Mouse (Mus musculus): ENCODE results near the gene Nt5c3b.

The Nt5c3b gene

DNA sequence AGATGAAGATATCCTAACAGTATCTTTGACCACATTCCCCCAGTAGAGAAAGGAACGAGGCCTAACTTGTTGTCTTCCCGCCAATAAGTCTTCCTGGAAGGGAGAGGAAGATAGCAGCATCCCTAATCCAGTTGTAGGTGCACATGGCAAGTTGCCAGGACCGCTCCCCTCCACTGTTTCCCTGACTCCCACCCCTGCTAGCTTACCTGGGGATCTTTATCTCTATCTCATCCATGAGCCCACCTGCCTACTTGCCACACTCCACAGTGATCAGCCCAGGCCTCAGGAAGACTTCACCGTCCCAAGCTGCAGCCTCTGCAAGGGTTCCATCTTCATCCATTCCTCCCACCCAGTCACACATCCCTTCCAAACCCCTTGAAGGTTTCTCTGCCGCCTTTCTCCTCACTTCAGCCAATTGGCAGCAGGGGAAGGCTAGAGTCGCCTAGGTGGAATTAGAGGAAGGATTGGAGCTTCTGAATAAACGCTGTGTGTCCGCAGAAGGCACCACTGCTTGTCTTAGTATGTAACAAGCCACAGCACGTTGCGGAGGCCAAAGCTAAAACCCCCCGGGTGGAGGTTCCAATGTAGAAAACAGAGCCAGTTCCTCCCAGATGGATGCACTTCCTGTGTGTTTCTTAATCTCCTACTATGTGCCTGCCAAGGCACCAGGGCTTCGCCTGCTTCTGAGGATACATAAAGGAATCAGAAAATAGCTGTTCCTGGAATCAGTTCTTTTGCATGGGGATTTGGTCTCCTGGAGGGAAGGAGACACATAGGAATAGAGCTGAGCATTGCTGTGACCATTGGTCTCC lies 41.7 kb downstream of the Nt5c3b start:
- DNase-seq (ENCODE audit: low read depth, low spot score) = no peak

DNA sequence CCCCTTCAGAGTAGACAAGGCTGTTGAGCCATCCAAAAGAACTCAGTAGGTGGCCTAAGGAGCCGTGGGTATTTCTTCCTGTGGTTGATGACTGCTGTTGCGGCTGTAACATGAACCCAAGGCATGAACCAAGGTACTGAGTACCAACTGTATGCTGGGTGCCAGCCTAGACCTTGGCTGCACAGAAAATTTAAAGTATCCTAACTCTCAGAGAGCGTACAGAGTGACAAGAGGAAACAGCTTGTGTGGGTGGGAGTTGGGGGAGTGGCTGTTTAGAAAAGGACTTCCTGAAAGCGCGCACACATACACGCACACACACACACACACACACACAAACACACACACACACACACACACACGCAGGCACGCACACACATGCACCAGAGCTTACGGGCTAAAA lies 42.3 kb downstream of the Nt5c3b start:
- DNase-seq (ENCODE audit: low read depth, low spot score) = no peak

DNA sequence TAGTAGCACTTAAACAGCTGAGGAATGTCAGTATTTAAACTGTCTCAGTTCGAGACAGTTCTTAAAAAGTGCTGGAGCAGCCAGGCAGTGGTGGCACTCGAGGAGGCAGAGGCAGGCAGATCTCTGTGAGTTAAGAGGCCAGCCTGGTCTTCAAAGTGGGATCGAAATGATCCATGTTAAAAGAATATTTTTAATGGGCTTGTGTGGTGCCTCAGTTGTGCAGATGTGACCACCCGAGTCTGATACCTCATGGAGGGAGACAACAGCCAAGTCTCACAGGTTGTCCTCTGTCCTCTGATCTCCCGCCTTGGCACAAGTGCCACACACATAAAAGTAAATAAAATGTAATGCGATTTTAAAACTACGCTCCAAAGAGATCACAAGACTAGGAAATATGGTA lies 43.1 kb downstream of the Nt5c3b start:
- no peak for DNase-seq (ENCODE audit: low read depth, low spot score)

DNA sequence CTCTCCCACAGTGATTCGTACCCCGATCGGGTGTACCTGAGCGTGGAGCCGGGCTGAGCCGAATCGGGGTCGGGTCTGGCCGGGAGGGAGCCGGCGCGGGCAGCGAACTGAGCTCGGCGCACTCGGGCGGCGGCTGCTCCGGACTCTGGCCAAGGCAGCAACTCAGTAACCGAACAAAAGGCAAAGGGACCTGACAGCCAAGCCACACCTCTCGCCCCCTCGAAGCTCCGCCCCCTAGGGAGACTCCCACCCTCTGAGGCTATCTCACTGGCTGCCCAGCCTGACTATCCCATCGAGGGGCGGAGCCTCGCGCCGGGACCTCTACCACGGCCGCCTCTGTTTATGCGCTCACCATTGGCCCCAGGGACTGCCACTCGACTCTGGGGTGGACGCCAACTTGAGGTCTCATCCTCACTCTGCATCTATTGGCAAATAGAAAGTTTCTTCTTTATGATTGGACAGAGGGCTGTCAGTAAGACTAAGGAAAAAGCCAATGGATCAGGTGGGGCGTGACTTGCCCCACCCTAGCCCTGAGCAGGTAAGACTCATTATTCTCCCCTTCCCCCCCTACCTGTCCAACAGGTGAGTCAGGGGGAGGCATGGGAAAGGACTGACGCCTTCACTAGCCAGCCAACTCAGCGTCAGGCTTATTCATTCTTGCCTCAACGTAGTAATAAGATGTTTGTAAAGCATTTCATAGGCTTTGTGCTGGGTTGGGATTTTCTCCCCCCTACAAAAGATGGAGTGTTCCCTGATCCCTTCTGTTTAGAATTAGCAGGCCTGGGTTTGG lies 43.8 kb downstream of the Nt5c3b start, which contains the start of gene Jup:
TSS of gene Jup (minus strand) at position 164 of the 790 bp plus-strand sequence.
- DNase-seq (ENCODE audit: low read depth, low spot score) = peak; percentile 93

DNA sequence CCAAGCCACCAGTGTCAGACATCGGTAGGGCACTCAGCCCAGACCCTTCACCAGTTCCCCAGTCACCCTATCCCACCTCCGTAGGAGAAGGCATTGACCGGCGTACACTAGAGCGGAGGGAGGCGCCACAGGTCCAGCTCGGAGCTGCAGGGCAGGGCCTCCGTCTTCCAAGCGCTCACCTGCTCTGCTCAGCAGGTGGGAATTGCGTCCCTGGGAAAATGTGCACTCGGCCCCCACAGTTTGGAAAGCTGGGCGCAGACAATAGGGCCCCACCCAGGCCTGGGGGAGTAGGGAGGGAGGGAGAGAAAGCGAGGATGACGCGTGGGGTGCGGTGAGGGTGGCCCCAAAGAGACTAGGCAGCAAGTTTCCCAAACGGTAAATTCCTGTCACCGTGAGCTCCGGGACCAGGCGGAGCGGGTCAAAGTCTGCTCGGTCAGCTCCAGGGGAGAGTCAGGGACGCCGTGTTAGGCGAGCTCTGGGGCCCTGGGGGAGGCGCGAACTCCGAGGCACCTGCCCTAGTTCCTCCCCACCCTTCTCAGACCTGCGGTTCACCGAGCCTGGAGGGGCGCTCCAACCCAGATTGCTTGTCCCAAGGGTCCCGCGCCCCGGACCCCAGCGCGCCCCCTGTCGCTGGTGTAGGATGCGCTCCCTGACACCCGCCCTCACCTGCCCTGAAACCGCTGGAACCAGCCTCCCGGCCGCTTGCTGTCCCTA lies 44.6 kb downstream of the Nt5c3b start:
- DNase-seq (ENCODE audit: low read depth, low spot score) = no peak

DNA sequence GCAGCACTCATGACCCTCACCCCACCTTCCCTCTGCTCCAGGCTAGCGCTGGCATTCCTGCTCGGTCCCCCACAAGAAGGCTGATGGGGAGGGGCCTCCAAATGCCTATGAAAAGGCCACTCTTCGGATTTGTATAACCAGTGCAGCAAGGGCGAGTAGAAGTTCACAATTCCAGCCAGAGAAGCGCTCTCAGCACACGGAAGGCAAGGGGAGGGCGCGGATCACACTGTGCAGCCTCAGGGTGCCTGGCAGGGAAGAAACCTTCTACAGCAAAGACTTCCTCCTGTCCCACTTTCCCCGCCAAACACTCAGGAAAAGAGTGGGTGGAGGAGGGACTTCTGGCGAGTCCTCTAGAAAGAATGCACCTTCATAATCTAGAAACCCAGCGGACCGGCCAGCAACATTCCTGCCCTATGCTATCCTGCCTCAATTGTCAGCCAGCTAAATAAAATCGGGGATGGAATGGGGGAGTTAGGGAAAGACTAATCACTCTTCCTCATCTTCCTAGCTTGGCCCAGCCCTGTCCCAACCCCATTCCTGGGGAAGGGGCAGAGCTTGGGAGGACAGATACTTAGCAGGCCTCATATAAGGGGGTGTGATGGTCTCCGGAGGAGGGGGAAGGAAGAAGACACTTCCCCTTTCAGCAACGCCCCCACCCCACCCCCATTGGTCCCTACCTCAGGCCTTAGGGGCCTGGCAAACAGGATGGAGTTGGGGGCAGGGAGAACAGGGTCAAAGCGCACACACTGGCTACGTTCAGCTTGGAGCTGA lies 45.6 kb downstream of the Nt5c3b start:
- DNase-seq (ENCODE audit: low read depth, low spot score) = no peak

DNA sequence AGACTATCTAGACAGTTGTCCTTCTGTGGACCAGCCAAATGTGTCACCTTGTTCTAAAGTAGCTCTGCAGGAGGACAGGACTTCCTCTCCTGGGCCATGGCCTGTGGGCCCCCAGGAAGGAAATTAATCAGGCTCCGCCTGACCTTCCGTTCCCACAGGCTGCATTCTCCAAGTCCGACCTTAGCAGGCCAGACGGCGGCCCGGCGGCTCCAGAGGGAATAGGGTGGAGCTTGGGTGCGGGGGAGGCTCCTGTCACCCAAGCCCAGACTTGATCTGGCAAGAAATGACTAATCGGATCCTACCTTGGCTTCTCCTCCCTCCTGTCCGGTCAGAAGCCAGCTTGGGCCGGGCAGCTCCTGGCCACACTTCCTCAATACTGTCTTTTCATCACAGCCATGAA lies 46.4 kb downstream of the Nt5c3b start:
- DNase-seq (ENCODE audit: low read depth, low spot score) = no peak

DNA sequence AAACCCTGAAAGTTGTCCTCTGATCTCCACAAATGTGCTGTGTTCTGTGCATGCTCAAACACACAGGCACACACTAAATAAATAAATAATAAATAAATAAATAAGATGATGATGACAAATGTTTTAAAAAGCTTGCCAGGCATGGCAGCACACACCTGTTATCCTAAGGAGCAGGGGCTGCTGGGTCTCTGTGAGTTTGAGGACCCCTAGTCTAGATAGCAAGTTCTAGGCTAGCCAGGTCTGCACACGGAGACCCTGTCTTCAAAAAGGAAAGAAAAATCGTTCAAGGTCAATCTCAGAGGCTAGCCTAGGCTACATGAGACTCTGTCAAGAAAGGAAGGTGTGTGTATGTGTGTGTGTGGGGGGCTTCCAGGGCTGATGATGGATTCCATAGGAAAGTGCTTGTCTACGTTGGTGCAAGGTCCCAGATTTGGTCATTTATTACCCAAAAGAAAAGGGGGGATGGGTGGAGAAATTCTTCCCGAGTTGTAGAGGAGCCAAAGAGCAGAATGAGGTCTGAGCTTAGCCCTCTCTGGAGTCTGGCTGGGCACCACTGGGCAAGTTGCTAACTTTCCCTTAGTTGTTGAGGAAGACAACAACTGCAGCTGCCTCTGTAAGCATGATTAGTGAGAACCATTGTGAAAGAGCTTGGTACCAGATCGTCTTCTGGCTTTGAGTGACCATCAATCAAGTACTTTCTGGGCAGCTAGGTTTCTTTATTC lies 47.1 kb downstream of the Nt5c3b start:
- no peak for DNase-seq (ENCODE audit: low read depth, low spot score)

DNA sequence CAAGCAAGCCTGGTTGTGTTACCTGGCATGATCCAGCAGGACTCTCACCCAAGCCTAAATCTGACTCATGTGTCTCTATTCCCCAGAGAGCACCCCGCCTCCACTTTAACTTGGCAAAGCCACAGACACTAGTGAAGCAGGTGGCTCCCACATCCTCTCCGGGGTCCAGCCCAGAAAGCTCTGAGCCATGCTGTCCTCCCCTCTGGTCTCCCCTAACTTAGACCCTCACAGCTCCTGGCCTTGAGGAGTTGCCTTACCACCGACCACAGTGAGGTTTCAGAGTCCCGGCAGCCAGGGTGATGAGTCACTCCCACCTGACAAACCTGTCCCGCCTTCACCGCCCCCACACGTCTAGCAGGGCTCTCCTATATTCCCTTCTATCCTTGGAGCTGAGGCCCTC lies 47.9 kb downstream of the Nt5c3b start:
- no peak for DNase-seq (ENCODE audit: low read depth, low spot score)

DNA sequence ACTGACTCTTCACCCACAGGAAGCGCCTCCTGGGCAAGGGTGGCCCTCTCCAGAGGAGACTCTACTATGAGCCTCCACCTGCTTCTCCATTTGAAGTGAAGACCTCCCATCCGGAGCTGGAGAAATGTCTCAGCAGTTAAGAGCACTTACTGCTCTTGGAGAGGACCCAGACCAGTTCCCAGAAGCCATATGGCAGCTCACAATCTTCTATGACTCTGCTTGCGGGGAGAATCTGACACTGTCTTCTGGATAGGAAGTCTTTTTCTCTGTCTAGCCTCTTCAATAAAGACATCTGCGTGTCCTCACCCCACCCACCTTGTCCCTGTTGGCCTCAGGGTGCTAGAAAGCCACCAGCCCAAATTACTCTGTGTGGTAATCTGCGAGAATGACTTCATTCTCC lies 48.6 kb downstream of the Nt5c3b start:
- DNase-seq (ENCODE audit: low read depth, low spot score) = no peak

DNA sequence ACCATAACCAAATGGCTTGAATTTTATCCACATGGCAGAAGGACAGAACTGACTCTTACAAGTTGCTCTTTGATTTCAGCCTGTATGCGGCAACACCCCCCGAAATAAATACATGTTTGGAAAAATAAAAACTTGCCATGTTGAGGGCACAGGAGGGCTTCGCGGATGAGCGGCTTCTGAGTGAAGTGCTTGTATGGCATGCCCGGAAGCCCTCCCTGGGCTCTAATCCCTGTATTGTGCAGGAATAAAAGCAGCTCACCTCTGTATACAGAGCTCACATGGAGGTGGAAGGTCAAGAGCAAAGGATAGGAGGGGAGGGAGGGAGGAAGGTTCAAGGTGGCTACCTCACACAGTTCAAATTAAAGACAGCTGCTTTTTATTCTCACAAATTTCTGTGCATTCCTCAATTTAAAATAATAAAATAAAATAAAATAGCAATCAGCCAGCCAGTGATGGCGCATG lies 49.7 kb downstream of the Nt5c3b start:
- no peak for DNase-seq (ENCODE audit: low read depth, low spot score)

DNA sequence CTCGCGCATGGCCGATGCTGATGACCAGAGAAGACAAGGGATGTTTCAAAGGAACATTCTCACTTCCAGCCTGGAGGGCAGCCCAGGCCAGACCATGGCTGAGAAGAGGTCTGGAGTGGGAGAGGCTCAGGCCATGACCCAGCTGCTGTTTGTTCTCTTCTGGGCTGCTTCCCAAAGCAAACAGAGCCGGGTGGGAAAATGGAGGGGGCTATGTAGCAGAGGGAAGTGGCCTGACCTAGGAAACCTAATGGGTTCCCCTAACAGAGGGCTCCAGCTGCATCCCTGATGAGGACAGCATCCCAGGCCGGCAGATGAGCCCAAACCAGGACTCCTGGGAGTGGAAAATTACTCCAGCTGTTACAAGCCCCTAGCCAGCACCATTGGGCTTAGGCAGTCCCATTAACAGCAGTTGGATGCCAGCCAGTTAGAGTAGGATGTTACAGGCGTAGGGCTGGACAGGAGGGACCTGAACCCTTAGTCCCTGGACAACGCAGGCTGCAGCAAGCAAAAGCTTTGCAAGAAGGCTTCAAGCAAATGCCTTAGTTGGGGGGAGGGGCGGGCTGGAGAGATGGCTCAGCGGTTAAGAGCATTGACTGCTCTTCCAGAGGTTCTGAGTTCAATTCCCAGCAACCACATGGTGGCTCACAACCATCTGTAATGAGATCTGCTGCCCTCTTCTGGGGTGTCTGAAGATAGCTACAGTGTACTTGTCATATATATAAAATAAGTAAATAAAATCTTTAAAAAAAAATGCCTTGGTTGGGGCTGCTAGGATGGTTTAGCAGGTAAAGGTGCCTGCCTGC lies 50.3 kb downstream of the Nt5c3b start:
- DNase-seq (ENCODE audit: low read depth, low spot score) = no peak

DNA sequence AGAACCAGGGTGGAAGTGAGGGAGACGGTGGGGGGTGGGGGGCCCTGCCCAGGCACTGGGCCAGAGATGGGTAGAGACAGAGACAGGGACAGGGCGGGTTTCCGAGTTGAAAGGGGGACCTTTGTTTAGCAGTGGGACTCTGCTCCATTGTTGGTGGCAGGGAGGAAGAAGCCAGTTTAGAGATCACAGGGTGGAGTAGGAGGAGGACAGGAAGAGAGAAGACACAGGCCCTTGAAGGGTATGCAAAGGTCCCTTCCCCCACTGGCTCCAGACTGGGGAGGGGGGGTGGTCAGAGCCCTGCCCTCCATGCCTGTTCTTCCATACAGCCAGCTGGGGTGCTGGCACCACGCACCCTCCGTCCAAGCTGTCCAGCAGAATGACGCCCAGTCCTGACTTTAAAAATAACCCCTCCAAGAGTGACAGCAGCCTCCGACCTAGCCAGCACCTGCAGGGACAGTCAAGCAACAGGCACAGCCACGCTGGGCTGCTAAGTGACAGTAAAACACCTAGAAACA lies 51.6 kb downstream of the Nt5c3b start:
- no peak for DNase-seq (ENCODE audit: low read depth, low spot score)

DNA sequence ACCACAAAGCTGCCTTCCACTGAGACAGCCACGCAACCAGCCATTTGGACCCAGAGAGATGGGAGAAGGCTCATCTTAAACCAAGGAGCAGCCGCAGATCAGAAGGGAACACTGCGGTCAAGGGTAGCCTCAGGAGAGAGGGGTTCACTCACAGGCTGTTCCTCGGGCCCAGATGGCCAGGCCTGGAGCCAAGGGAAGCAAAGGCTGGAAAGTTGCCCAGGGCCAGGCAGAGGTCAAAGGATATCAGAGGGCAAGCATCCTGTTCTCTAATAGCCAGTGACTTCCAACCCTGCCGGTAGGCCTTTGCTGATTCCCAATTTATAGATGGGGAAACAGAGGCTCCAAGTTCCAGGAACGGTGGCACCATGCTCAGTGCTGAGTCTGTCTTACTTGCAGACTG lies 53.0 kb downstream of the Nt5c3b start:
- no peak for DNase-seq (ENCODE audit: low read depth, low spot score)

DNA sequence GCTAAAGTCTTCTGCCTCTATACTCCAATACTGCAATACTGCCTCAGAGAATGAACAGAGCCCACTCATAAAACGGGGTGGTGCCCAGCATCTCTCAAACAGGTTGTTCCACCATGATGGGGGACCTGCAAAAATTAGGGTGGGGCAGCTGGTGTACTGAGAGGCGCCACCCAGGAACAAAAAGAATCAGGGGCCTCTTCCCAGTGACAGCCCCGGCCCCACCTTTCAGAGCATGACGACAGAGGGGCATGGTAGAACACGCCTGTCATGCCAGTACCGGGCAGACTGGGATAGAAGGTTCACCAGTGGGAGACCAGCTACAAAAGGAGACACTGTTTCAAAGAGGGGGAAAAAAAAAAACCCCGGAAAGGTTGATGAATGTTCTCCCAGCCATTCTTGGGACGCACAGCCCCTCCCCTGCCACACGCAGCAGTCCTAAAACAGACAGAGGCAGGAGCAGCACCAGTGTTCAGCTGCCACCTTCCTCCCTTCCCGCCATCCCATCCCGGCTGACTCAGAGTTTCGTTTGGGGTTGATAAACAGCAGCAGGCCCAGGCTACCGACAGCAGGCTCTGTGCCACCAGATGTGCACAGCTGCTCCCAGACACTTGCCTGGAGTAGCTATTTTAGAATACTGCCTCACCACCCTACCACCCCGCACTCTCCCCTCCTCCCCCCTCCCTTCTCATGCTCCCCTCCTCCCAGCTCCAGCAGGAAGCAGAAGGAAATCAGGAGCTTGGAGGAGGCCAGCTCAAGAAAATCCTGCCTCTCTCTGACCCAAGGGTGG lies 53.8 kb downstream of the Nt5c3b start:
- DNase-seq (ENCODE audit: low read depth, low spot score) = no peak

DNA sequence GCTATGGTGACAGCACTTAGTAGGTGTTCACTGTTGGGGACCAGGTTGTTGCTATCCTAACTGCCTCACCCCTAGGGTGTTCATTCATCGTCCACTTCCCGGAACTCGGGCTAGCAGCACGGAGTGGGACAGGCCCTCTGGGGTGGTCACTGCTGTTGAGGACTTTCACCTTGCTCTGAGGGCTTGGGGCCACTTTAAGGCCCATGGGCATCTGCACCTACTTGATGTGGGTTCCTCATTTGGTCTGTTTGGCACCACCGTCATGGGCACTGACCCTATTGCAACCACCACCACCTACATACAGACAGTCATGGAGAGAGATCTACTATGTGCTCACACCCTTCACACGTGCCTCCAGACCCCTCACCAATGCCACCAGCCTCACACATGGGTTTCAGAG lies 54.5 kb downstream of the Nt5c3b start:
- no peak for DNase-seq (ENCODE audit: low read depth, low spot score)

DNA sequence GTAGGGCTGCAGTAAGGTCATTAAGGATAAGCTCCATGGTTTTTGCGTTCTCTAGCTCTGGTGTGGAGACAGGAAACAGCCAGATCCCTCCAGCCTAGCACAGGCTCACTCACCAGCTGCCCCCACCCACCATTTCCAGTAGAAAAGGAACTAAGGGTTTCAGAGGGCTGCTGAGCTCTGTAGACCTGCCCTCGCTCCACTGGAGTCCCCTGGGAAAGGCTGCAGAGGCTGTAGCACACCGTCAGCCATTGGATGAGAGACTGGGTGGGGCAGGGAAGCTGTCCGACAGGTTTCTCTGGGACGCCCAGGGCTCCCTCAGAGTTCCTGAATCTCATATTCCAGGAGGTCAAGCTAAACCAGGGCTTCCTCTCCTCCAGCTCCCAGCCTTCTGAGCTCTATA lies 55.0 kb downstream of the Nt5c3b start:
- no peak for DNase-seq (ENCODE audit: low read depth, low spot score)

DNA sequence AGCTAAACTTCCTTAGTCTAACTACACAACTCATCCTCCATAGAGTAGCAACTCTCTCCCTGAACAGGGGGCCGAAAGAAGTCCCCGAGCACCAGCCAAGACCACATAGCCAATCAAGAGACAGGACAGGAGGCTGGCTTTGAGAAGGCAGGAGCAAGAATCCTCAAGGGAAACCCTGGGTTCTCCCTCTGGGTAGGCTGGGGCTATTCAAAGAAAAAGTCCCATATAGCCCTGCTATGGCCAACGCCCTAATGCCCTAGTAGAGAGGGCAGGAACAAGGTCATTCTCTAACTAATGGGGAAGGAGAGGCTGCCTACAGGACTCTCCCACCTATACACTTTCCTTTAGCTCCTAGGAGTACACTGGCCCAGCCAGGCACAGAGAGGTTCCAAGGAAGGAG lies 56.6 kb downstream of the Nt5c3b start:
- no peak for DNase-seq (ENCODE audit: low read depth, low spot score)

DNA sequence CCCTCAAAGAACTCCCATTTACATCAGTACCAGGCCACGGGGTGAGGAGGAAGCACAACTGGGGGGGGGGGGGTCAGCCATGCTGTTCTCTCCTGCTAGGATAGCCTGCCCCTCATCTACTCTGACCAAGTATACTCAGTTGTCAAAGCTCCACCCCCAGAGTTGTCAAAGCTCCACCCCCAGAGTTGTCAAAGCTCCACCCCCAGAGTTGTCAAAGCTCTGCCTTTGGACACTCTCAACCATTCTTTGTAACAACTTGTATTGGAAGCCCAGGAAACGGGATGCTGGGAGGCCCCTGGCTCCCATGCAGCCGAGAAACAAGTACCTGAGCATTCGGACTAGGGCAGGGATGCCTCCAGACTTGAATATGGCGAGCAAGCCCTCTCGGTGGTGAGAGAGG lies 58.9 kb downstream of the Nt5c3b start:
- no peak for DNase-seq (ENCODE audit: low read depth, low spot score)

All from retina, adult 2 months (tissue).